Mouse (Mus musculus) testis, postnatal 10 days (tissue): ENCODE measurements around the gene Best1.

Source experiments
- DNase-seq: peaks from one replicate; pipeline ENCODE4 v3.0.0; 2021; ENCODE audit warnings: low spot score

The Best1 gene

DNA sequence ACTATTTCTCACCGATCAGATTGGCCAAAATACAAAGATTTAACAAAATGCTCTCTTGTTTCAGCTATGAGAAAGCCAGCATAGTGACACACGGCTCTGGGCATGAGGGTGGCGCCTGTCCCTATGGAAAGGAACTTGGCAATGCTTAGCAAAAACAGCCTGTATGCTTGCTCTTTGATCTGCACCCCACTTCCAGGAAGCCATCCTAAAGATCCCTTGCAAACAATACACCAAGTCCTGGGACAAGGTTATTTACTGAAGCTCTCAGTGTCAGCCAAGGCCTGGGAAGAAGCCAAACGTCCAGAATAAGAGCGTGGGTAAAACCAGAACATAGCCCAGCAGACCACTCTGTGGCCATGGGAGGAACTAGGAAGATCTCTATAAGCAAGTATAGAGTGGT lies 40.7 kb downstream of the Best1 start:
- no peak for DNase-seq

DNA sequence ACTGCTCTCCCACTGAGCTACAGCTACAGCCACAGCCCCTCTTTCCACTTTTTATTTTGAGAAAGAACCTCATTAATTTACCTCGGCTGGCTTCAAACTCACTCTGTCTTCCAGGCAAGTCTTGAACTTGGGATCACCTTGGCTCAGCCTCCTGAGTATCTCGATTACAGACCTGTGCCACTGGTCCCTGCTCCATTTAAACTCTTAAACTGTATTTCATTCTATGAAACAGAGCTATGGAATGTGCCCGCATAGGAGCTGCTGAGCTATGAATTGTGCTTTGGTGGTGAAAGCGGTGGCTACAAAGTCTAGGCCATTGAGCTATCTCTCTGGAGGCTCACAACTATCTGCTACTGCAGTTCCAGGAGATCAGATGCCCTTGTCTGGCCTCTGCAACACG lies 43.5 kb downstream of the Best1 start:
- no peak for DNase-seq

DNA sequence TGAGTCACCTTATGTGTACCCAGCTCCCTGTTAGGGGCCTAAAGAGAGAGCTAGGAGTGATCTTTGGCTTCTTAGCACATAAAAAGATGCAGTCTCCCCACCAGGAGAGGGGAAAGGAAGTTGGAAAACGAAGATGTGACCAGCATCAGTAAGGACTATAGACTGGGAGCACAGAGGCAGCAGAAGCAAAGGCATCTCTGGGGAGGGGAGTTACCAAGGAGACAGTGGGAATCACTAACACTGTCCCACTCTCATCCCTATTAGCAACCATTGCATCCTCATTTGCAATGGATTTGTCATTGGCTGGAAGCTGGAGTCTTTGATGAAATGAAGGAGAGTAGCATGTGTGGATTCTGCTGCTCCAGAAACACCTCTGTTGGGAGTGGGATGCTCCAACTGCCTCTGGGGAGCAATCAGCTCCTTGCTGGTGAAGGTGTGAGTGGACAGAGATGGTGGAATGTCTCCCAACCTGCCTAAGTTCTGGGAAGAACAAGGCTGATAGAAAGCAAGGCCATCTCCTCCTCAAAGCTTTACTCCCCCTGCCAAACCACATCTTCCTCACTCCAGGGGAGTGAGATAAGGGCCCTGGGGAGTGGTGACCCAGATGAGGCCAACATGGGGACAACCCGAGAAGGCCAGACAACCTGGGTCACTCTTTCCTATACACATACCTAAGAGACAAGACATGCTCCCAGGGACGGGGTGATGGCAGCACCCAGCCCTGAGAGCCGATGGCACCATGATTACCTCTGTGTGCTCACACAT lies 44.6 kb downstream of the Best1 start:
- DNase-seq, result no peak

DNA sequence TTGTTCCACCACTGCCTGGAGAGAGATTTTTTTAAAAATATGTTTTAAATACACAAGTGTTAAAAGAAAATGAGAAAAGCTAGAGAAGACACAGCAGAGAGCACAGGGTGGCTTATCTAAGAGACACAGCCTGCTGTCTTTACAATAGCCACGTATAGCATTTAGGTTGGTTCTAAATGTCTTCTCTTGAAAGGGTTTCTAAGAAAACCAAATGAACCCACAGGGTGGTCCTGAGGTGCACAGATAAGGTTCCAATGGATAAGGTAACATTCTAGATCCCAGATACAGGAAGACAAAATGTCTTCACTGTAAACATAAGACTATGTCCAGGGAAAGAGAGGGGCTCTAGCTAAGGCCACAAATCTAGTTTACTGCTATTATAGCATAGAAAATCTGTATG lies 46.0 kb downstream of the Best1 start:
- DNase-seq, result no peak

DNA sequence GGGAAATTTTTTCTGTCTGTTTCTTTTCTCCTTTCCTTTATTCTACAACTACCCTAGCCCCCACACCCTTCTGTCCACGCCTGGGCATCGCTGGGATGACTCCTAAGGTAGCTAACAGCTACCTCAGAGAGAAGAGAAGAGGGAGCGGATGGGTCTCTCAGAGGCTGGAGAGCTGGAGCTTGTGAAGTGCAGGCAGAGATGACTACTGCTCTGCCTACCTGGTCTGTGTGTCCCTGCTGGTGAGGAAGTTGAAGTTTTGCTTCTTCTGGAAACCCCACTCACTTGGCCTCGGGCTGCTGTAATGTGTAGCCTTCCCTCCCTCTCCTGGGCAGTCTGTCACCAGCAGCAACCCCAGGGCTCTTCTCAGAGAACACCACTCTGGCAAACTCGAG lies 46.6 kb downstream of the Best1 start:
- DNase-seq, result no peak

DNA sequence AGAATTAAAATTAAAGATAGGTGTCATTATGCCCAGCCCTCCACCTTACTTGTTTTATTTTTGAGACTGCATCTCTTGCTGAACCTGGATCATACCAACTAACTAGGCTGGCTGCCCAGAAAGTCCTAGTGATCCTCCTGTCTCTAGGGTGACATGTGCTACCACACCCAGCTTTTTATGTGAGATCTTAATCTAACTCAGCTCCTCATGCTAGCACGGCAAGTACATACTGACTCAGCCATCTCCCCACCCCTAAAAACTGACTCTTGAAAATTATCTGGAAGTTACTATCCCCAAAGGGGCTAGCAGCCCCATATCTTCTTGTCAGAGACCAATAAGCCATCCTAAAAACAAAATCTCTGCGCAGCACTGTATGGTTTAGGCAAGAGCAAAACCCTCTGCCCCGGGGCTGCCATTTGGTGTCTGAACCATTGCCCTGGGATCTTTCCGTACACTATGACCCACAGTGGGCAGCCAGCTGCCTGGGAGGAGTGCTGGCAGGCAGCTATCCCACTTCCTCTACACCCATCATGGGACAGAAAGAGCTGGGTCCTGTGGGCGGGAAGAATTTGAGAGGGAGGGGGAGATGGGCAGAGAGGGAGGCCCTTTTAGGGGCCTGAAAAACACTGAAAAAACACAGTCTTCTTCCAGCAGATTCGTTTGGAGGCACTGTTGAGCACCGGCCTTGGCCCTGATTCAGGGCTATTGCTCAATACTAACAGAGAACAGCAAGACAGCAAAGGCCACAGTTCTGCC lies 47.2 kb downstream of the Best1 start:
- DNase-seq, result peak; percentile 77

DNA sequence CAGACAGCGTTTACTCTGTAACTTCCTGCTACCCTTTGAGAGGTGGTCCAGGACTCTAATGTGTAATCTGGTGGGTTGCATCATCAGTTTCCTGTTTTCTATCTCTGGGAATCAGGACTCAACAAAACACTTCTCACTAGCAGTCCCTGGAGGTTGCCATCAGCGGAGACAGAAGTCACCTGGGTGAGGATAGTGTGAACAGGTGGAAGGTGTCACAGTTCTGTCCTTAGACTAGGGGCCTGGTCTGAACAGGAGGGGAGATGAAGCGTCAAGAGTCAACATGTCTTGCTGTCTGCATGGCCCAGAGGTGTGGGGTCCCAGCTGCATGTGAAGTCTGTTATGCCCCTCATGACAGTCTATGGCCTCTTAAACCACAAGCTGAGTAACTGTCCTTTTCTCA lies 48.5 kb downstream of the Best1 start:
- DNase-seq, result no peak

DNA sequence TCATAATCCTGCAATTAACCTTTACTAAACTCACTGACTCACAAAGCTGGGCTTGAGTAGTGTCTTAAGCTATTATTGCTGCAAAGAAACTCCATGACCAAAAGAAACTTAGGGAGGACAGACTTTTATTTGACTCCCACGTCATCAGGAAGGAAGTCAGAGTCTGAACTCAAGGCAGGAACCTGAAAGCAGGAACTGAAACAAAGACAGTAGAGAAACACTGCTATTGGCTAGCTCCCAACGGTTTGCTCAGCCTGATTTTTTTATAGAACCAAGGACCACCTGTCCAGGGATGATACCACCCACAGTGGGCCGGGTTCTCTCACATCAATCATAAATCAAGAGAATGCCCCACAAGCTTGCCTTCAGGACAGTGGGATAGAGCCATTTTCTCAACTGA lies 49.0 kb downstream of the Best1 start:
- DNase-seq, result no peak

DNA sequence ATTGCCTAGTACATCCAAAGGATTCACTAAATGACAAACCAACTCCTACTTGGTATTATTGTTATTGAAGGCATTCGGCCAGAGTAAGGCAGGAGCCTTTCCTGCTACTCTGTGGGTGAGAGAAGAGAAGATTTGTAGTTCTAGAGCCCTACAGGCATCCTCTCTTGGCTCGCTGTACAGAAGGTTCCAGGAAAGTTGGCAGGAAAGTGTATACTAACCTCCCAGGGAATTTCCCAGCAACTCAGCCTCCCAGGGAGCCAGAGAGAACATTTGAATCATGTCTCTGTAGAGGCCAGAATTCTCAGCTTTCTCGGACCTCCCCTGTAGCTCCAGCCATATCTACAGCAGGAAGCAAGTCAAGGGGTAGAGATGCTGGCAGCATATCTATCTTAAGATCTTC lies 54.4 kb downstream of the Best1 start:
- no peak for DNase-seq

DNA sequence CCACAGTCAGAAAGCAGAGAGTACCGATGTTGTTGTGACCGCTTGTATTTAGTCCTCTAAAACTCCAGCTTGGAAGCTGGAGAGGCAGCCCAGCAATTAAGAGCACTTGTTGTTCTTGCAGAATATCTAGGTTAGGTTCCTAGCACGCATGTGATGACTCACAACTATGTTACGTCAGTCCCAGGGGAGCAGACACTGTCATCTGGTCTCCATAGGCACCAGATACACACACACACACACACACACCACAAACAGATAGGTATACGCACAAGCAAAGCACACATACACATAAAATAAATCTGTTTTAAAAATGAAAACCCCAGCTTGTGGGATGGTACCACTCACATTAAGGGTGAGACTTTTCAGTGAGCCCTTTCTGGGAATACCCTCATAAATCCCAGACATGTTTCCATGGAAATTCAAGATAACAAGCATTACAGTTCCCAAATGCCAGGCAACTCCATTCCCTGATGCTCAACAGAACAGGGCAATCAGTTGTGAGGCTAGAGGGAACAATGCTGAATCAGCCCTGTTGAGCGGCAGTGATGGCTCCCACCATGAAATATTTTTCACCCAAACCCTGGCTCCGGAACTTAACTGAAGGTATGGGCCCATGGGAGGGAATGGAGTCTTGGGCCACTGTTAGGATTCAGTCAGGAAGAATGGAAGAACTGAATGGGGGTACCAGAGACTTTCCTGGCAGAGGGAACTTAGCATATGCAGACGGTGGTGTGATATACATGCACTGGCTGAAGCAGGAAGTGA lies 55.5 kb downstream of the Best1 start:
- no peak for DNase-seq

DNA sequence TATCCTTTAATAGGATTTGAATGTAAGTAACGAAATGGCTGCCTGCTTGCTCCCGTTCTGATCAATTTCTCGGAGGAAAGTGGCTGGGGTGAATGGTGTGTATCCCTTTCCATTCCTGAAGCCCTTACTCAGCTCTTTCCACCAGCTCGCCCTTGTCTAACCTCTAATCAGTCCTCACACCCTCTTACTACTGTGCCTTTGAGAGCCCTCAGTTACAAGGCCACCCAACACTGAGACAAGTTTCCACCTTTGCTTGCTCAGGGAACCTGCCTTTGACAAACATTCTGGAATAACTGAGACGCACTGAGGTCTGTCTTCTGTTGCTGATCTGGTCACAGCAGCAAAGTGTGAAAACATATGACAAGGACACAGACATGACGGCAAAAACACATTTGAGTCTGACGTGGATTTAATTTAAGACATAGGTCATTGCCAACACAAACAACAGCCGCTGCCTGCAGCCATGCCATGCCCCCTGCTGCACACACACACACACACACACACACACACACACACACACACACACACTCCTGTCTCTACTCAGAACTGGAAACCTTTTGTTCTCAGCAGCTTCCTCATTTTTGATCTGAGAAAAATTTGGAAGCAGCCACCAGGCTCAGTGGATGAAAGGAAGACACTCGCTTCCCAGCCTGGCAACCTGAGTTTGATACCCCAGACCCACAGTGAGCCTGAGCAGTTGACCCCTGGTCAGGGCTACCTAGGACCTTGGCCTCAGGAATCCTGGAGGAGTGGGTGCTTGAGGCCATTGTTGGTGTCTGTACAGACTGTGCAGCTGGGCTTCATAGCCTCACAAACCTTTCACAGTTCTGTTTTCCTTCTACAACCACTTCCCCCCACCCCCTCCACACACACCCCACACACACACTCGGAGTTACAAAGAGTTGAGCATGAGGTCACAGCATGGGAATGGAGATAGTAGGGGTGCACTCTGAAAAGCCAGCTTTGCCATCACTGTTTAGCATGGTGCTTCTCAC lies 58.6 kb downstream of the Best1 start:
- DNase-seq, result peak; percentile 54

DNA sequence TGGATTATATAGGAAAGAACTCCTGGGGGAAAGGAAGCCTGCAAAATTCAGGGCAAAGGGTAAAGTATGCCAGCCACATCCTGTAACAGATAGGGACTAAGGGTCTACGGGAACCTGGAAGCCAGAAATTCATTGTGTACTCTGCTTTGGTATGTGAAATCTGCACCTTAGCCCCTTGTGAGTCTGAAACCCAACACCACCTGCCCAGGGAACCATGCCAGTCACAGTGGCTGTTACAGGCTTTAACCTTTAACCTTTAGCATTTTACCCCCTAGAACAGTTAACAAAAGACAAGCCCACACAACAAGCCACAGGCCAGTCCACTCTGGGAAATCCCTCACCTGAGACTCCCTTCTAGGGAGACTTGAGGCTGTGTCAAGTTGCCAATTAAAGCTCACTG lies 59.6 kb downstream of the Best1 start:
- DNase-seq, result no peak

DNA sequence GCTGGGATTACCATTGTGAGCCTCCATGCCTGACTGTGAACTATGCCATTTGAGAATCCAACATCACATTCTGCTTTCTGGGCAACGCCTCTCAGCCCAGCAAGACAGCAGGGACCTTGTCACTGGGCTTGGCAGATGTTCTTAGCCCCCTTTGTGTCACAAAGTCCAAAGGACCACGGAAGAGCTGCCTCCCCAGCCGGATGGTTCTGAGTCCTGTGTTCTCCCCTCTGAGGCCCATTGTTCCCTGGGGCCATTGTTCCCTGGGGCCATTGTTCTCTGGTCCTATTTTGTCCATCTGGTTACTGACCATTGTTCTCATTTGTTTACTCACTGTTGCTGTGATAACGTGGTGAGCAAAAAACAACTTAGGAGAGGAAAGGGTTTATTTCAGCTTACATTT lies 60.5 kb downstream of the Best1 start:
- DNase-seq, result no peak

DNA sequence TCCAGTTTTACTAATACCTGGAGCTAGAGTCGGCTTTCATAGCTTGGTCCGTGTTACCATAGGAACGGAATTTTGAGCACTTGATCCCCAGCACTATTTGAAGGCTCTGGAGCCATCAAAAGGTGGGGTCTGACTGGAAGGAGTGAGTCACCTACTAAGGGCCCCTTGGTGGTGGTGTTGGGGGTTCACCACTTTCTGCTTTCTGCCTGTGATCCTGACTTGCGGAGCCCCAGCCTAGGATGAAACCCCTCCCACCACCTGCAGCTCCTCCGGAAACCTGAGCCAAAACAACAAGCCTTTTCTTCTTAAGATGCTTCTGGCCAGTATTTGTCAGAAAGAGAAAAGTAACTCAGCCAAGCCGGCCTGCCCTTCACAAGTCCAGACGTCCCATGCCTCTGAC lies 61.6 kb downstream of the Best1 start:
- no peak for DNase-seq

DNA sequence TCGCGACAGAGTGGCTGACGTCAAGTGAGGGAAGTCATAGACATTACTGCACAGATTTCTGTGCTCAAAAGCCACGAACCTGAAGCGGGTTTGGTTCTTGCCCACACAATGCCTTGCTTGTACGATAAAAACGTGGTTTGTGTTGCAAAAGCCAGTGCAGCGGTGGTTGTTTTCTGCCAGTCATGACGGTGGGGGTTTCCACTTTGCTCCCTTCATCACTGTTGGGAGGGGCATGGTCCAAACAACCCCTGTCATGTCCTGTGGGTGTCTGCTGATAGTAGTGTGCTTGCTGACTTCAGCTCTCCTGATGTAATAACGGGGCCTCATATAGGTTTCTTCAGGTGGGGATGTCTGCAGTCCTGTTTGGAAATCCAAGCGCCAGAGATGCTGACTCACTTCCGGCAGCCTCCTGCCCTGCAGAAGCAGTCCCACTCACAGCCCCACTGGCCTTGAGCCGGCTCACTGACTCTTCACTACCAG lies 62.6 kb downstream of the Best1 start:
- DNase-seq, result peak; percentile 52

DNA sequence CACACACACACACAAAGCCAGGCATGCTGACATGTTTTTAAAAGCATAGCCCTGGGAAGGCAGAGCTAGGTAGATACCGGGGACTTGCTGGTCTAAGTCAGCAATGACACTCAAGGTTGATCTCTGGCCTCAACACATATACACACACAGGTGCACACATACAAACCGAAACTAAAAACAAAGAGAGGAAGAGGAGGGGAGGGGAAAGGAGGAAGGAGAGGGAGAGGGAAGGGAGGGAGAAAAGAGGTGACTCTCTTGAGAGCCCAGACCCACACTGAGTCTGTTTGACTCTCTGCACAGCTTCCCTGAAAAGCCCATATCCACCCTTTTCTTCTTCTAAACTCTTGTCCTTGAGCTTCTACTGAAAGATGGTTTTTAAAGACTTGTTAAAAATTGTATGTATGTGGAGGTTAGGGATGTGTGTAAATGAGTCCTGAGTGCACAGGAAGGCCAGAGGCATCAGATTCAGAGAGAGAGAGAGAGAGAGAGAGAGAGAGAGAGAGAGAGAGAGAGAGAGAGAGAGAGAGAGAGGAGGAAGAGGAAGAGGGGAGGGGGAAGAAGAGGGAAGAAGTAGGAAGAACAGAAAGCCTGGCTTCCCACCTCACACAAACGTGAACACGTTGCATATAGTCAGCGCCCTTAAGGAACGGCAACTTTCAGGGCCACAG lies 63.1 kb downstream of the Best1 start:
- DNase-seq, result no peak

DNA sequence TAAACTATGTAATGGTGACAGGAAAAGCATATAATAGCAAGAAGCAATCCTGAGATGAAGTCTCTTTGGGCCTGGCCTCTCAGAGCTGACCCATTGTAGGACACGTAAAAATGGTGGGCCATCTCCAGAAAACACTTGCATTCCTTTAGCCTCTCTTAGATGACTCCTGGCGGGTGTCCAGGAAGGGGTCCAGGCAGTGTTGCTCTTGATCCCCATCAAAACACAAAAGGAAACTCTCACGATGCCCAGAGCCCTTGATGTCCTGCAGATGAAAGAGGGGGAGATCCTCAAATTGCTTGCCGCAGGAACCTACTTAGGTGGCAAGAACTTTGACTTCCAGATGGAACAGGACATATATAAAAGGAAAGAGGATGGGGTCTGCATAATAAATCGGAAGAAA lies 64.0 kb downstream of the Best1 start:
- no peak for DNase-seq

DNA sequence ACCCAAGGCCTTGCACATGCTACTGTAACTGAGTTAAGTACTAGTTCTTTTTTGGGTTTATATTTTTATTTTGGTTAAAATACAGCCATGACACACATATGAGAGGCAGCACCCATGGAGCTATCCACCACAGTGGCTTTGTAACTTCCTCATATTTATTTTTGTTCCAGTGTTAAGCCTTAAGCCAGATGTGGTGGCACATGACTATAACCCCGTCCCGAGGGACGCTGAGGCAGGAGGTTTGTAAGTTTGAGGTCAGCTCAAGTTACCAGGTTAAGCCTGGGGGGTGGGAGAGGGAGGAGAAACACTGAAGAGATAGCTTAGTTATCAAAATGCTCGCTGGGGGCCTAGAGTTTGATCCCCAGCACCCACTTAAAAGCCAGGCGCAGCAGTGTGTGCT lies 64.9 kb downstream of the Best1 start:
- DNase-seq, result no peak
